Mouse (Mus musculus) cerebellum, adult 2 months (tissue): ENCODE data around the gene Orai1.

ENCODE experiments used
- CTCF ChIP-seq: fragments of 200-500 bp; IDR thresholded peaks from 2 replicates; pipeline ENCODE4 v1.5.1; 2011; ENCODE audit warnings: low read depth, mild to moderate bottlenecking, control low read depth, low read length, moderate library complexity, borderline replicate concordance; ENCODE audit not compliant: insufficient read depth
- POLR2A ChIP-seq: fragments of 200-500 bp; IDR thresholded peaks from 2 replicates; pipeline ENCODE4 v1.6.1; 2011; ENCODE audit warnings: low read length, control low read depth, borderline replicate concordance; ENCODE audit not compliant: insufficient read depth

DNA sequence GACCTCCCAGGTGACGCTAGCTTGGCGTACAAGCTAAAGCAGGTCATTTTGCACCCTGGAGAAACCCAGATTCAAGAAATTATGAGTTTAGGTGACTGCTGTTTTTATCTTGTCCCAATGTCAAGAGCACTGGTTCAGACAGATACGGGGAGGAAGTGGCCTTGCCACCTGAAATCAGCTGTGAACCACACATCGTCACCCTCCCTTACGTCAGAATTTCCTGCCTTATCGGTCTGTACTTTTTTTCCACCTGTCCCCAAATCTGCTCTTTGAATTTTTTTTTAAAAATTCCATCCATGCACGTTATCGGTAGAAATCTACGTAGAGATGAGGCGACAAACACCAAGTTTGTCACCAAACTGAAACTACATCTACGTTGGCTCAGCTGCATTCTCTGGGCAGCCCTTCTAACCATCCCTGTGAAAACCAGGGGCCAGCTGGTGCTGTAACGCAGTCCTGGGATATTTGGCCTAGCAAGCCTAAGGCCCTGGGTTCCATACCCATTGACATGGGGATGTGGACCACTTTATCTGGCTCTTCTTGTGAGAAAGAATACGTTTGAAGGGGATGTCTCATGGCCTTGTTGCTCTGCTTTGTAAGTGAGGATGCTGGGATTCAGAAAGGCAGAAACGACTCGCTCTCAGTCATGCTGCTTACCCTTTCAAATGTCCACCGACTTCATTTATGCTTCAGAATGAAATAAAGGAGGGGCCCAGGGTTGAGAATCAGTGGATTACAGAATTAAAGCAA lies 24.3 kb upstream of the Orai1 start:
- TF ChIP-seq POLR2A (no peak), CTCF (no peak)
